Mouse (Mus musculus): ENCODE results near the gene Cuedc1. TPM values are rescaled to one million over a fixed set of nuclear protein-coding genes. Genes with fewer than 3 reads are reported as not detected.

Cuedc1 gene
- polyA plus RNA-seq, 1 experiment from 2014 or later: 37.2 TPM

- Histone ChIP-seq H3K27me3 (no peaks in the 10 kb centered on the region), H3K4me1 (peaks cover 14% of the 10 kb centered on the region), H3K4me3 (no peak overlapping the region), H3K27ac (no peak overlapping the region), H3K9ac (no peak overlapping the region), H3K9me3 (no peaks in the 10 kb centered on the region), H3K36me3 (no peaks in the 10 kb centered on the region; the same call in 1 of the 2 replicates), H3K4me2 (replicated peaks) (no peak overlapping the region)
- 77% methylated on average over 5 of the region's 5 CpGs for WGBS
- no peak for ATAC-seq (ENCODE audit: low FRiP score, low read depth)
Measured at GRCm38 (mm10) chr11:88090293-88090692, 7.6 kb upstream of the Cuedc1 start.

GRCm38 (mm10) chr11:88091949-88092348 lies 5.9 kb upstream of the Cuedc1 start:
- Histone ChIP-seq H3K9ac (no peak overlapping the region), H3K9me3 (no peaks in the 10 kb centered on the region), H3K4me1 (peaks cover 7% of the 10 kb centered on the region), H3K27ac (no peak overlapping the region), H3K4me2 (replicated peaks) (no peak overlapping the region), H3K36me3 (no peaks in the 10 kb centered on the region), H3K4me3 (no peak overlapping the region), H3K27me3 (no peaks in the 10 kb centered on the region)
- 81% methylated on average over 1 of the region's 1 CpGs for WGBS
- no peak for ATAC-seq (ENCODE audit: low FRiP score, low read depth)

GRCm38 (mm10) chr11:88097173-88097572 lies 685 bp upstream of the Cuedc1 start:
- 12% methylated on average over 4 of the region's 4 CpGs for WGBS
- Histone ChIP-seq H3K9me3 (no peaks in the 10 kb centered on the region), H3K4me3 (no peak overlapping the region), H3K9ac (peak overlapping the region; percentile 35; the same call in 1 of the 2 replicates), H3K4me1 (peaks cover 35% of the 10 kb centered on the region), H3K27me3 (peaks cover 12% of the 10 kb centered on the region), H3K4me2 (replicated peaks) (no peak overlapping the region), H3K36me3 (peaks cover 5% of the 10 kb centered on the region), H3K27ac (peak overlapping the region; percentile 39; the same call in 1 of the 2 replicates)
- 0 out of 2 replicates have a peak, but pooled peaks have one; percentile 26 for ATAC-seq (ENCODE audit: low FRiP score, low read depth)

DNA sequence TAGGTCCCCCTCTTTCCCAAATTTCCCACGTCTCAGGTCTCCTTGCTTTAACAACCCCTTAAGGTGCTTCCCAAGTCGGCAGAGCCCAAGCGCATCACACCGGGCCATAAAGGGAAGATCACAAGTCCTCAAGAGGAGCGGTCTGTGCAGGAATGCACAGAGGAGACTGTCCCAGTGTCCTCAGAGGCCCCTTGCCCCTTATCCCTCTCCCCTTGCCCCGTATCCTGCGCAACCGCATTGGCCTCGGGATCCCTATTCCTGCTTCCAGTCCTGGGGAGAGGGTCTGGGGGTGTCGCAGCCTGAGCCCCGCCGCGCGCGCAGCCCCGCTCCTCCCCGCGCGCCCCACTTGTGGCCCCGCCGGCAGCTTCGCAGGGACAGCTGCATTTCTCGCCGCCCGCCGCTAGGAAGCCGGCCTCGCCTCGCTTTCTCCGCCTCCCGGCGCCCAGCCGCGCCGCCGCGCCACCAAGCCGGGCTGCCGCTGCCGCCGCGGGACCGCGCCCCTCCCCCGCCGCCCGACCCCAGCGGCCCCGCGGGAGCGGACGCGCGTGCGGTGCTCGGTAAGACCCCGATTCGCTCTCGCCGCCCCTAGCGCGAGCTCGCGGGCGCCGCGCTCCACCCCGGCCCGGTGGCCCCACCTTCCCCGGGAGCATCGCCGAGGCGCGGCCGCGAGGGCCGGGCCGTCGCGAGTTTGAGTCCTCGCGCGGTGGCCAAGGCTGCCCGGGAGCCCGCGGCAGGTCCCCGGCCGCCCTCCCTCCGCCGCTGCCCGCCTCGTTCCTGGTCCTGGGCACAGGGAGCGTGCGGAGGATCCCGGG lies 1.1 kb downstream of the Cuedc1 start:
- peak overlapping the region; percentile 80 for H3K4me3 ChIP-seq
- H3K4me1 ChIP-seq: peaks cover 35% of the 10 kb centered on the region
- no peaks in the 10 kb centered on the region for H3K9me3 ChIP-seq
- H3K27ac ChIP-seq: peak overlapping the region; percentile 89
- H3K36me3 ChIP-seq: peaks cover 6% of the 10 kb centered on the region
- H3K4me2 ChIP-seq (replicated peaks): peak overlapping the region; percentile 85
- peak; percentile 71; the same call in 1 of the 2 replicates for ATAC-seq (ENCODE audit: low FRiP score, low read depth)
- peaks cover 12% of the 10 kb centered on the region for H3K27me3 ChIP-seq
- 1% methylated on average over 64 of the region's 95 CpGs for WGBS
- H3K9ac ChIP-seq: peak overlapping the region; percentile 94

- Histone ChIP-seq H3K27ac (peak overlapping the region; percentile 89), H3K4me3 (peak overlapping the region; percentile 80), H3K36me3 (peaks cover 6% of the 10 kb centered on the region), H3K27me3 (peaks cover 12% of the 10 kb centered on the region), H3K4me2 (replicated peaks) (peak overlapping the region; percentile 85), H3K9ac (peak overlapping the region; percentile 94), H3K4me1 (peaks cover 41% of the 10 kb centered on the region), H3K9me3 (no peaks in the 10 kb centered on the region)
- WGBS: under 1% methylated on average over 26 of the region's 38 CpGs
- ATAC-seq (ENCODE audit: low FRiP score, low read depth): peak; percentile 42; the same call in 1 of the 2 replicates
Measured at GRCm38 (mm10) chr11:88099599-88100023, 1.8 kb downstream of the Cuedc1 start.

GRCm38 (mm10) chr11:88100170-88100569 lies 2.3 kb downstream of the Cuedc1 start:
- H3K4me2 ChIP-seq (replicated peaks): peak overlapping the region; percentile 85
- ATAC-seq (ENCODE audit: low FRiP score, low read depth): no peak
- no peak overlapping the region for H3K27ac ChIP-seq
- H3K4me1 ChIP-seq: peaks cover 41% of the 10 kb centered on the region
- peaks cover 12% of the 10 kb centered on the region for H3K27me3 ChIP-seq
- no peaks in the 10 kb centered on the region for H3K9me3 ChIP-seq
- peak overlapping the region; percentile 80 for H3K4me3 ChIP-seq
- no peak overlapping the region; the same call in 1 of the 2 replicates for H3K9ac ChIP-seq
- H3K36me3 ChIP-seq: peaks cover 6% of the 10 kb centered on the region
- 39% methylated on average over 4 of the region's 4 CpGs for WGBS

DNA sequence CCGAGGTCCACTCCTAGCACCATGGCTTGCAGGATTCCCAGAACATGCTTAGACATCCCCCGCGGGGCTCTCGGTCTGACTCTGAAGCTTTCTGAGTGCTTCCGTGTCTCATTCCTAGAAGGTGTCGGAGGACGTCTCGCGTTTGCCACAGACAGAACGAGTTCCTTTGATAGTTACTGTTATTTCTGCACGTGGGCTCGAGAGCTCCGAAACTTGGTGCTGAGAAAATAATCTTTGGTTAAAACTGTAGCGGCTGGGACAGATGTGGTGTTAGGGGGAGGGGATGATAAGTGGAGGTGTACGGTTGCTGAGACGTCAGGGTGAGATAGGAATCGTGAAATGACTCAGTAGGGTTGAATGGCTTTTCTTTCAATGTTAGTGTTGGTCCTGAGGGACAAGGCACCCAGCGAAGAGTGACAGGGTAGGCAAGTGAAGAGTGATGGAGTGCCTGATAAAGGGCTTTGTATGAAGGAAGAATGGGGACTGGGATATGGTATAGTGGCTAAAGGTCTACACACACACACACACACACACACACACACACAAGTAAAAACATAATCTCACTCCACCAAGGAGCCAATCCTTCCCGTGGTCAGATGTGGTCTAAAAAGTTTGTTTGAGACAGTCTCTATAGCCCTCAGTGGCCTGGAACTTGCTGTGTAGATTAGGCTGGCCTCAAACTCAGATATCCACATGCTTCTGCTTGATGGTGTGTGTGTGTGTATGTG lies 5.5 kb downstream of the Cuedc1 start:
- H3K36me3 ChIP-seq: peaks cover 6% of the 10 kb centered on the region
- H3K9me3 ChIP-seq: no peaks in the 10 kb centered on the region
- no peak for ATAC-seq (ENCODE audit: low FRiP score, low read depth)
- no peaks in the 10 kb centered on the region for H3K27me3 ChIP-seq
- 87% methylated on average over 19 of the region's 19 CpGs for WGBS
- no peak overlapping the region for H3K27ac ChIP-seq
- H3K4me3 ChIP-seq: no peak overlapping the region
- H3K4me2 ChIP-seq (replicated peaks): no peak overlapping the region
- H3K4me1 ChIP-seq: peaks cover 47% of the 10 kb centered on the region
- no peak overlapping the region for H3K9ac ChIP-seq

DNA sequence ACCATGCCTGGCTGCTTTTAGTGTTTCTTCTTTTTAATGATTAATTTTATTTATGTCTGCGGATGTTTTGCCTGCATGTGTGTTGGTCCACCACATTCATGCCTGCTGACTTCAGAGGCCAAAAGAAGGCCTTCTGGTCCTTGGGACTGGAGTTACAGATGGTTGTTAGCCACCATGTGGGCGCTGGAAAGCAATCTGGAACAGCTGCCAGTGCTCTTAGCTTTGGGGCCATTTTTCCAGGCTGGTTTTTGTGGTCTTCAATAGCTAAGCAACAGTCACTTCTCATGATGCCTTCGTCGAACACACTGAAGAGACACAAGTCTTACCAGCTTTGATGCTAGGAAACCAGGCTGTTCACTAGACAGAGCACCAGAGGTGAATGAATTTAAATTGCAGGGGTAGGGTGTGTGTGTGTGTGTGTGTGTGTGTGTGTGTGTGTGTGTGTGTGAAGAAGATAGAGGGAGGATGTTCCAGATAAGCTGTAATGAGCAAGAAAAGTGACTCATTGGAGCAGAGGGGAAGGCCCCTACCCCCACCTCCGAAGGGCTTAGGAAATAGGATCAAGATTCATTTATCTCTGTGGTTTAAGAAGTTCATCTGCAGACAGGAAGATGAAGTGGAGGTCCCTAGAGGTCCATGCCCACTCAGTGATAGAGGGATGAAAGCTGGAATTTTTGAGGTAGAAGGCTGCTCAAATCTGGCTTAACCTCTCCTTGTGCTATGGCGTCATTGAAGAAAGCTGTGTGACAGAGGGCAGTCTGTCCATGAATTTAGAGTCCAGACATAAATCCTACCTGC lies 7.8 kb downstream of the Cuedc1 start:
- Histone ChIP-seq H3K4me1 (peaks cover 41% of the 10 kb centered on the region), H3K4me2 (replicated peaks) (no peak overlapping the region), H3K27me3 (no peaks in the 10 kb centered on the region), H3K27ac (0 out of 2 replicates have a peak overlapping the region, but pooled peaks have one; percentile 28), H3K36me3 (peaks cover 6% of the 10 kb centered on the region), H3K4me3 (no peak overlapping the region), H3K9me3 (no peaks in the 10 kb centered on the region), H3K9ac (no peak overlapping the region)
- WGBS: 77% methylated on average over 6 of the region's 6 CpGs
- ATAC-seq (ENCODE audit: low FRiP score, low read depth): no peak

DNA sequence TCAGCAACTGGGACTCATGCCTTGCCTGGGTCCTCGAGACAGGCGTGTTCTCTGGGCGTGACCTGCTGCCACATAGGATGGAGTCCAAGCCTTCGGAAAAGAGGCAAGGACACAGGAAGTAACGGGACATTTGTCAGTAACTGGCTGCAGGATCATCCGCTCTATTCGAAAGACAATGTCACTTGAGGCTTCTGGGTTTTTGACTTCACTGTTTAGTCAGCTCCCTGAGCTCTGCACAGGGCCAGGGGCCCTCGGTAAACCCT lies 8.4 kb downstream of the Cuedc1 start:
- H3K4me1 ChIP-seq: peaks cover 38% of the 10 kb centered on the region

DNA sequence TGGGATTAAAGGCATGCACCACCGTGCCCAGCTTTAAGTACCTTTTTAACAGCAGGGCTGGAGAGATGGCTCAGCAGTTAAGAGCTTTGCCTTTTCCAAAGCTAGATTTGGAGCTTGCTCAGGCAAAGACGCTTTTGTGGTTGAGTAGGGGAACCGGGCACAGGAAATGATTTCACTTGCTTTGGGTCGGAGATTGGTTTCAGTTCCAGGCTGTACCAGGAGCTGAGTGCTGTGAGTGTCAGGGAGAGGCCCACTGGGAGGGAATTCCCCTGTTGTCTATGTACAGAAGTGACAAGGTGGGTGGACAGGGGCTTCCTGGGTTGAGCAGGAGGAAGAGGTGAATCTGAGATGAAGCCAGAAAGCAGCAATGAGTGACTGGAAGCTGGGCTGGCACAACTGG lies 9.5 kb downstream of the Cuedc1 start:
- Histone ChIP-seq H3K27me3 (no peaks in the 10 kb centered on the region), H3K36me3 (no peaks in the 10 kb centered on the region), H3K9ac (no peak overlapping the region), H3K4me3 (no peak overlapping the region), H3K9me3 (no peaks in the 10 kb centered on the region), H3K4me1 (peaks cover 42% of the 10 kb centered on the region), H3K4me2 (replicated peaks) (no peak overlapping the region), H3K27ac (no peak overlapping the region)
- 63% methylated on average over 4 of the region's 4 CpGs for WGBS
- no peak for ATAC-seq (ENCODE audit: low FRiP score, low read depth)

More for the DNA sequence above, 8.4 kb downstream of the Cuedc1 start:
- no peak overlapping the region for H3K27ac ChIP-seq
- 84% methylated on average over 8 of the region's 8 CpGs for WGBS
- H3K4me2 ChIP-seq (replicated peaks): no peak overlapping the region
- H3K4me3 ChIP-seq: no peak overlapping the region
- no peaks in the 10 kb centered on the region for H3K27me3 ChIP-seq
- peaks cover 6% of the 10 kb centered on the region for H3K36me3 ChIP-seq
- no peak overlapping the region for H3K9ac ChIP-seq
- H3K9me3 ChIP-seq: no peaks in the 10 kb centered on the region
- no peak for ATAC-seq (ENCODE audit: low FRiP score, low read depth)

DNA sequence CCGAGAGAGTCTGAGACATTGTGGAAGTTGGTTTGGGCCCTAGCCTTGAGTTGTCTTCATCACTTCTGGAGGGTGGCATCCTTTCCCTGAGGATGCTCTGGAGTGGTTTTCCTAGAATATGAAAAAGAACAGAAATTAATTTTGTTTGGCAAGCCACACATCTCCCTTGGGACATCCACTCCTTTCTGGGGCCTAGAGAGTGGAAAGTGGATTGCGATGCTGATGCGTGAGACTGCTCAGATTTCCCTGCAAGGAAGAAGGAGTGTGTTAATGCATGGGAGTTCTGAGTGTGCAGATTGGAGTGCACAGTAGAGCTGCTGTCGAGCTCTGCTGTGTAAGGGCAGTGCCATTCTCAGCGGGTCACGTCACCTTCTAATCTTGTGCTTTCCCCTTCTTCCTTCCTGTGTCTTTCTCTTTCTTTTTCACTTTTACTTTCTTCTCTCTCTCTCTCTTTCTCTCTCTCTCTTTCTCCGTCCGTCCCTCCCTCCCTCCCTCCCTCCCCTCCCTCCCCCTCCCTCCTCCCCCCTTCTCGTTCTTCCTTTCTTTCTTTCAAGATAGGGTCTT lies 12.3 kb downstream of the Cuedc1 start:
- WGBS: 69% methylated on average over 9 of the region's 9 CpGs
- no peak overlapping the region for H3K9ac ChIP-seq
- no peak overlapping the region for H3K27ac ChIP-seq
- no peak overlapping the region for H3K4me3 ChIP-seq
- H3K9me3 ChIP-seq: no peaks in the 10 kb centered on the region
- H3K36me3 ChIP-seq: no peaks in the 10 kb centered on the region
- H3K27me3 ChIP-seq: no peaks in the 10 kb centered on the region
- no peak overlapping the region for H3K4me2 ChIP-seq (replicated peaks)
- peaks cover 51% of the 10 kb centered on the region for H3K4me1 ChIP-seq
- no peak for ATAC-seq (ENCODE audit: low FRiP score, low read depth)
